Mouse (Mus musculus) cerebellum, adult 8-10 months (tissue): ENCODE results near the gene Lbh.

Source experiments
- DNase-seq: peaks from one replicate; pipeline ENCODE4 v3.0.0; 2022

Gene Lbh

DNA sequence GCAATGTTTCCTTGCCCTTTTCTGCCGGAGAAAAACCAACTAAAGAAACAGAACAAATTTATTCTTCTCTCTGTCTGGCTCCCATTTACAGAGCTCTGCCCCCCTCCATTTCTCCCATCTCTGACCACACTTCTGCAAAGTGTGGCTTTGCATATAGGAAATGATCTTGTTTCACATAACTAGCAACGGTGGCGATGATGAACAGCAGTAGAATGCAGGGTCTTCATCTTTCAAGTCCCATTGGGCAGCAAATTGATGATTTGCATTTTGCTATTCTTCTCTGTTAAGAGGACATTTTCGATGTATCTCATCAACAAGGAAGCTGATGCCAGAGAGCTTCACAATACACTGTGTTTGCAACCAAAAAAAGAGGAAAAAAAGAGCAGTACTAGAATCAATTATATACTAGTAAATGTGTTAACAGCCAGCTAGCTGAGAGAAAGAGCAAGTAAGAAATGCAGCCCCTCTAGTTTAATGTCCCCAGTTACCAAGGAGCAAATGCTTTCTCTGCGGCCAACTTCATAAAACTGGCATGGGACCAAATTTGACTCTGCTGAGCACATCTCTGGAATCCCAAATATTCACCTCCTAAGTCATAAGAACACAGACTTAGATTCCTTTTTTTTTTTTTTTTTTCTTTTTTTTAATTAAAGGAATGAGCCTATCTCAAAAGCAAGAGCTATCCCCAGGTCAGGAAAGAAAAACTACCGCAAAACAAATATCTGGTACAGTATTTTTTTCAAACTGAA is 29.2 kb downstream of the Lbh start:
- no peak for DNase-seq

DNA sequence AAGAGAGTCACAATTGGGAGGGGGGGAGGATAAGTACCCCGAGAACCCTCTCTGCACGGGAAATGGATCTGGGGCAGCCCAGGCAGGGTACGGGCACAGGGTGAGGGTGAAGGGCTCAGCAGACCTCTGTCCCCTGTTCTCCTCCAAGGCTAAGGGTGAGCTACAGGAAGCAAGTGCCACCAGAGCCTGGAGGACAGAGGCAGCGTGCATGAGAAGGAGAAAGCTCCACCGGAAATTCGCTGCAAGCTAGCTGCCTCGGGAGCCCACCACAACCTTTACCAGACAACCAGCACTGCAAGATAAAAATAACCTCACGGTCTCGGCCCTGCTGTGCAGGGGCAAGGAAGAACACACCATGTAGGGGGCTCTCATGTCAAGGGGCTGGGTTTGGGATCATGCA is 30.0 kb downstream of the Lbh start:
- no peak for DNase-seq

DNA sequence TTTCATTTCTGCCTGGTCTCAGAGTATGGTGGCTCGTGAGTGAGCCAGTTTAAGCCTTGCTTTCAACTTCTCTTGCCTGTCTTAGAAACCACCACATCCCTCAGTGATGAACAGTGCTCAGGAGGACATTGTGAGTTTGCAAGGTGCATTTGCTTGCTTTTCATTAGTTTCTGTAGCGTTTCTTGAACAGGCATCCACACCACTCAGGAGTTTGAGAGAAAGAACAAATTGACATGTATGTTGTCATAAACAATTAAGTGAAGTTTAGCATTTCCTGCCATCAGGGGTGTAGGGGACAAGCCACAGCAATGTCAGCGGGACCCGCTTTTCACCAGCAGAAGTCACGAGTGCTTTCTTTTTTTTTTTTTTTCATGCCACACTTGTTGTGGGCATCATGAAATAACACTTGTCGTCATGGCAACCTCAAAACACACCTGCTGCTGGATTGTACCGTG is 31.2 kb downstream of the Lbh start:
- no peak for DNase-seq

DNA sequence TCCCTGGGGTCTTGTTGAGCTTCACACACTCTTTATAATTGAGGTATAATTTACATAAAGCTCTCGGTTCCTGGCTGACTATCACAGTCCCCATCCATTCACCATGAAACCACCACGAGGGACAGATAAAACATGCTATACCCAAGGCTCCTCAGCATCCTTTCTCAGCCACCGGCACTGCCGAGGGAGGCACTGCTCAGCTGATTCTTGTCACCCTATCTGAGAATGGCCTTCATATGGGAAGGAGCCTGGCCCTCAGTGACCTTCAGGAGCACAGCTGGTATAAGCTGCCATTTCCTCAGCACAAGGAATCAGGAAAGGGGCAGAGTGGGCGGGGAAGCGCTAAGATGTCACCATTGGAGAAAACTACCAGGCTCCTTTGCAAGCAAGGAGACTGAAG is 33.2 kb downstream of the Lbh start:
- DNase-seq: no peak

DNA sequence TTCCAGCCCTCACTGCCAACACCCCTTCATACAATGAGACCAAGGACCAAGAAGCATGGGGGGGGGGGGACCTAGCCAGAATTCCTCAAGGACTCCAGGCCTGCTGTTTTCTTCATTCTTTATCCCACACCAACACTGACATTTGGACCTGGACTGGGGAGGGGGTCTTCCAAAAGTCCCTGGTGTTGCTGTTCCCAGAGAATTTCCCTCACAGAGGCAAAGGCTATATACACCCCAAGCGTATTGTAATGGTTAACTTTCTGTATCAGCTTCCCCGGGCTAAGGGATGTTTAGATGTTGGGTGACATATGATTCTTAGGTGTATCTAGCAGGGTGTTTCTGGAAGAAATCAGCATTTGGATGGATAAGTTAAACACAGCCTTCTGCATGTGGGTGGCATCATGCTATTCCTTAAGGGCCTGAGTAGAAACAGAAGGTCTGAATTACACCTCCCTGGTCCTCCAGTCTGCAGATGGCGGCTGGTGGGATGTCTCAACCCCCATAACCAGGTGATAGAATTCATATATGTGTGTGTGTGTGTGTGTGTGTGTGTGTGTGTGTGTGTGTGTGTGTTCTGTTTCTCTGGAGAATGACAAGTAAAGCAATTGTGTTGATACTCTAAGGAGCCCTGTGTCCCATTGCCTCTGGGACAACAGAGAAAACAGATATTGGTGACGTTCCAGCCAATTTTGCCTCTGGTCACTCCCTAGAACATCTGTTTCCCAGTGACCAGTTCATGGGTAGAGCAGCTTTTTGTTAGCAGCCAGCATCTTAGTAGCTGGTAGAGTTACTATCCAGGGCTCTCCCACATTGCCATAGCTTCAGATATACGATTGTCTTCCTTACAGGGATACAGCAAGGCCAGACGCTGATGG is 35.9 kb downstream of the Lbh start:
- no peak for DNase-seq

DNA sequence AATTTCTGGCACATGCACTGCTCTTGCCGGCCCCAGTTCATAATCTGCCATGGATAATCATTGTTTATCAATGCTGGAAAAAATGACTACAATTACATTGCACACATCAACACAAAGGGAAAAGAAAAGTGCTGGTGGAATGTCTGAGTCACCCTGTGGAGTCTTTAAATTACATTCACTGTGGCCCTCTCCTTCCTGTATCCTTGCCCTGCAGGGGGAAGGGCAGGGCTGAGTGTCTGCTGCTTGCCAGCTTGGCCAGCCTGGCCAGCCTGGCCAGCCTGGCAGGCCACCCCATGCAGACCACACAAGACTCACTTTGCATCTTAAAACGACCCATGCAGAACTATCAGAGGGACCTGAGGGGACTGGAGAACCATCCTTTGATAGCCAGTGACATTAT is 37.4 kb downstream of the Lbh start:
- no peak for DNase-seq

DNA sequence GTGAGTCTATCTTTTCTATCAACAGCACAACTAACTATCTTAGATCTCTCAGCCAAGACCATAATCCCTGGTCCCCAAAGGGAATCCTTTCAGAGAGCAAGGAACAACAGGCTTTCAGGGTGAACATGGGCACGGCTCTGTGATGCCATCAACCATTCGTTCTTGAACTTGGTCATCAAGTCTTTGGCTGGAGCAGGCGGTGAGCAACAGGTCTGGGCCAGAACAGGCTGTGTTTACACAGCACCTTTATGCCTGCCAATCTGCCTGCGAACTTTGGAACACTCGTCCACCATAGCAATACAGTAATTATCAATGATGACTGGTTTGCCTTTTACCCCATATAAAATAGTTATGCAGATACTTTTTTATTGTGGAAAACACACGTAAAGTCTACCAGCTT is 38.9 kb downstream of the Lbh start:
- DNase-seq: no peak

DNA sequence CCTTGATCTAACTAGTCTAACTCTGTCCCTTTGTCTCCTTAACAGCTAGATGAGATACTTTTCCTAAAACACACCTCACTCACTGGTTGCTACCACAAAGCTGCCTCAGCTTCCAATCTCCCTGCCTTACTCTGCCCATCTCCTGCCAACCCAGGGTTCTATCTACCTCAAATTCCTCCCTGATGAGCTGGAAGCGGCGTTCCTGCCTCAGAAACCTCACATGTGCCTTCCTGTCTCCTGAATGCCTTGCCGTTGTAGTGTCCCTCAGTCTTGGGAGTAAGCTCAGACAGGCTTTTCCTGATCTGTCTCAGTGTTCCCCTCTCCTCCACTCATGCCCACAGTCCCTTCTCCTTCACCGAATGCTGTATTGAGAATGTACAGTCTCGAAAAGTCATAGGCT is 40.8 kb downstream of the Lbh start:
- no peak for DNase-seq

DNA sequence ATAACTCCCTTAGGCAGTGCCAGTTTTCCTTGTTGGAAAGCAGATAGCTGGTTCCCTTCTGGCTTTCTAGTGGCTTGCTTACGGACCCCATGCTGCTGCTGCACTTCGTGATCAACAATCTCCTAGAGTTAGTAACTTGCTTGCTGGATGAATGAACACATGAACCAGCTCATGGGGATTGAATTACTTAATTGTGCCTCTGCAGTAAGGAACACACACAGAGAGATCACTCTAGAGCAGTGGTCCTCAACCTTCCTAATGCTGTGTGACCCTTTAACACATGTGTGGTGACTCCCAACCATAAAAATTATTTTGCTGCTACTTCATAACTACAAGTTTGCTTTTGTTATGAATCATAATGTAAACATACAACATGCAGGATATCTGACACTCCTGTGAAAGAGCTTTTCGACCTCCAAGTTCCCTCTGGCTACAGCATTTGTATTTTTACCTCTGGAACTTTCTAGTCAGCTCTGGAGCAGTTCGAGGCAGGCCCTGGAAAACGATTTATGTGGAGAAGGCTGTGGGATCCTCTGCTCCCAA is 41.5 kb downstream of the Lbh start:
- DNase-seq: no peak

DNA sequence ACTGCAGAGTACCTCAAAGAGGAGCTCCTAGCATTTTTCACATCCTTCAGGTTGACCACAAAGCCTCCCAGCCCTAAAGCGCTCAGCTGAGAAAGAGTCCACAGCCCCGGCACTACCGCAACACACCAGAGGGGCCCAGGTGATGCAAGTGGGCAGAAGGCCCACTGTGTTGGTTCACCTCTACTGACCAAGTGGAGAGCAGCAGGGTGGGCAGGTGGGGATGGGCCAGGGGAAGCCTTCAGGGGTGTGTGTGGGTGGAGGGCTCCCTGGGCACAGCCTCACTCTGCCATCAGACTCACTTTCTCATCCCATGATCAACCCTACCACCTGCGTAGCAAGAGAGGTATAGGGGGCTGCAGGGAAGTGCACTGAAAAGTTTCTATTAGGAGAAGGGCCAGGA is 42.1 kb downstream of the Lbh start:
- DNase-seq: no peak

DNA sequence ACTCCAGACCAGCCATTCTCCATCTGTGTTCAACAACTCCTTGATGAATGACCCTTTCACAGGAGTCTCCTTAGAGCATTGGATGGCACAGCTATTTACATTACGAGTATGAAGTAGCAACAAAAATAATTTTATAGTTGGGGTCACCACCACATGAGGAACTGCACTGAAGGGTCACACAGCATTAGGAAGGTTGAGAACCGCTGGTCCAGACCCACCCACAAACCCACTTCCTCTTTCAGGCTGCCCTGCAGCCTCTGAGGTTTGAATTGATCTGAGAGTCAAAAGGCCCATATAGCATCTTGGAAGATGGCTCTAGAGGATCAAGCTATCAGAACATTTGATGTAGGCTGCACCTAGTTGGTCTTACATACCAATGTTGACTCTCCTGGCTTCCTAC is 42.8 kb downstream of the Lbh start:
- DNase-seq: no peak

DNA sequence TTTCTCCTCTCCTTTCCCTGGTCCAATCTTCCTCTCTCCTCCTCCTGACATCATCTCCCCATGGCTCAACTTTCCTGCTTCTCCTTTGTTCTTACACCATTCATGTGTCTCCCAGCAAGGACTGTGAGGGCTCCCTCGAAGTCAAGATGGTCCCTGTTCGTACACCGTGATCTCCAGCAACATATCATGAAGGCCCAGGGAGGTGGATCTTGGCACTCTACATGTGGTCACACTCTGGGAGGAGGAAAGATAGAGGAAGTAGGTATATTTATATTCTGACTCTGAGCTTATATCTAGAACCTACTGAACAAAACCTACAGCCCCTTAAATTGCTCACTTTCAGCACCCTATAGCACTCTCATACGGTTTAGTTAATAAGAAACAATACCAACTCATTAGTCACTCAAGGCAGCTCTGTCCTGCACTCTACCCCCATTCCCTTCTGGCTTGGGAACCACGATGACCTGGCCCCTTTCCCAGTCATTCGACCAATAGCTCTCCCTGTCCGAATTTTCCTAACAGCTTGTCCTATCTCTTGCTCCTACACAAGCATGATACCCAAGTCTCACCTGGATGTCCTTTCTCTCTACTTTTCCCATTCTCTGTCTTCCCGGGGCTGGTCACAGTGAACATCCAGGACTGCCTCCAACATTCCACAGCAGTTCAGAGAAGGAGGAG is 44.0 kb downstream of the Lbh start:
- no peak for DNase-seq

DNA sequence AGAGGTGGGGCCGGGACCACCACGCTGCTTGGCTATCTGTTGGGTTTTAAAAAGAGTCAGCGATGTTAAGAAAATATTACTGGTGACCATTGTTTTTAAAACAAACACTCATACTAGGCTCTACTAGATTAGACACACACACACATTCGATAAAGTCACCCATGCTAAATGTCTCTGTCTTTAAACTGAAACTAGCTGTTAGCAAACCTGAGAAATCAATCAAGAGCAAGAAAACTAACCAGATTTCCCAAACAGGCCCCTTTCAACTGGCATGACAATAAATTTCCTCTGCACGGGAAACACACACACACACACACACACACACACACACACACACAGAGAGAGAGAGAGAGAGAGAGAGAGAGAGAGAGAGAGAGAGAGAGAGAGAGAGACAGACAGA is 47.6 kb downstream of the Lbh start:
- no peak for DNase-seq

DNA sequence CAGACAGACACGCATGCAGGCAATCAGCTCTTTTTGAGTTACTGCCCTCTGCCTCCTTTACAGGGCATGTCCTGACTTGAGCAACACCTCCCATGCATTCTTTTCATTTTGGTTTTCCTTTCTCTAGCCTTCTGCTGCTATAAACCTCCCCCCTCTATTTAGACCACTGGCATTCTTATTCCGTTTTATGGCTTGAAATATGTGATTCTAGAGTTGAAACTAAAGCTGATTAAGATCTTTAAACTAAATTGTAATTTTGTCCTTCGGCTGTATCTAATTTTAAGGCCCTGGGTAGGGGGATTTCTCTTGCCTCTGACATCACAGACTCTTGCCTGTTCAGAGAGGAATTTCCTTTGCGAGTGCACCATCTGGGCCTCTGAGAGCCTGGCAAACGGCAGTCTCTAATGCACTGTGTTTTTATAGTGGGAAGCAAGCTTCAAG is 48.0 kb downstream of the Lbh start:
- DNase-seq: no peak

DNA sequence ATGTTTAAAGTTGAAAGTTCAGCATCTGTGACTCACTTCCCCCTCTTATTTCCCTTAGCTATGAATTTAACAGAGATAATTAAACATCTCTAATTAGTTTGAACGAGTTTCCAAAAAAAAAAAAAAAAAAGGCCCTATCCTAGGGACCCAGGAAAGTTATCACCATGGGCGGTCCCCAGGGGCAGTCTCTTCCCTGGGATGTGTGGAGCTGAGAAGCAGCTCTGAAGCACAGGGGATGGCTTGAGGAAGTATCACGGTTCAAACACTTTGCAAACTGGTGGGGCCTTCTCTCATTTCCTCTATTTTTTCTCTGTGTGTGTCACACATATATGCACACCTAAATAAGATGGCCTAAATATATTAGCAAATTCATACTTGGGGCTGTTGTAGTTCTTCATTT is 48.8 kb downstream of the Lbh start:
- DNase-seq: no peak

DNA sequence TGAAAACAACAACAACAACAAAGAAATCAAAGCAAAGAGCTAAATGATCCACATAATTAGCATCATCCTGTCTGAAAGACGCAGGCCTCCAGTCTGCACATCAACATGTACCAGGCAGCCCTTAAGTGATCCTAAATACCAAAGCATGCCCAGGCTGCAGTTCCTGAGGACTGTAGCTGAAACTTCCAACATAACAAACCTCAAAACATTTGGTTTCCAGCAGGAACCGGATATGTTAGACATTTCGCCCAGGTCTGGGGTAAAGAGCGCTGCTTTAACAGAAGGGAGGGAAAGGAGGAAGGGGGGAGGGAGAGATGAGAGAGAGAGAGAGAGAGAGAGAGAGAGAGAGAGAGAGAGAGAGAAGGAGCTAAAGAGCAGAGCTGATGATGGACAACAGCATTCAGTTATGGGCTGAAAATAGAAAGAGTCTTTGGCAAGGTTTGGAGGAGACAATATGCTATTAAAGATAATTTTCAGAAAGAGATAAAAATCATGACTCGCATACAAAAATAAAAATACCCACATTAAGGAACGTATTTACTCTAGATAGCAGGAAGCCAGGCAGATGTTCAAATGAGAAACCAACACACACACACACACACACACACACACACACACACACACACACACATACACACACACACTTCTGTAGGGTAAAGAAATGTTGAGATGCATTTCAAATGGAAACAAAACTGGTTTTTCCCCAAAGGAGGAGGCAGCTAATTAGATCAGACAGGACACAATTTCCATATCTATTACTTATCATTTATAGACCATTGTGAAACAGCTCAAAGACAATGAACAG is 49.5 kb downstream of the Lbh start:
- no peak for DNase-seq

DNA sequence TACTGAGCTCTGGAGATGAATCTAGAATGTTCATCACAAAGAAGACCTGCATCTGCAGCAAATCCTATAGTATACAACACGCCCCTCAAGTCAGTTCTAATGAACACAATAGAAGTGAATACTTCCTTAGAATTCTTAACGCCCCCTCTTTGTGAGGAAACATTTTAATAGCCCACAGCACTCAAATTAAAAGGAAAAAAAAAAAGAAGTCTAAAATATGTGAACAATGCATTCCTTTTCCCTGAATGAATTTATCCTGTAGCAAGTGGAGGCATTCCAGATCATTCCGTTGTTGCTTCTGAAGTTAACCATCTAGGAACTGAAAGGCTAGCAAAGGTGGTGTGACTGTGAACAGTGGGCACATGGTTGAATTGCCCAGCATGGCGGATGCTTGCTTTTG is 50.6 kb downstream of the Lbh start:
- no peak for DNase-seq

DNA sequence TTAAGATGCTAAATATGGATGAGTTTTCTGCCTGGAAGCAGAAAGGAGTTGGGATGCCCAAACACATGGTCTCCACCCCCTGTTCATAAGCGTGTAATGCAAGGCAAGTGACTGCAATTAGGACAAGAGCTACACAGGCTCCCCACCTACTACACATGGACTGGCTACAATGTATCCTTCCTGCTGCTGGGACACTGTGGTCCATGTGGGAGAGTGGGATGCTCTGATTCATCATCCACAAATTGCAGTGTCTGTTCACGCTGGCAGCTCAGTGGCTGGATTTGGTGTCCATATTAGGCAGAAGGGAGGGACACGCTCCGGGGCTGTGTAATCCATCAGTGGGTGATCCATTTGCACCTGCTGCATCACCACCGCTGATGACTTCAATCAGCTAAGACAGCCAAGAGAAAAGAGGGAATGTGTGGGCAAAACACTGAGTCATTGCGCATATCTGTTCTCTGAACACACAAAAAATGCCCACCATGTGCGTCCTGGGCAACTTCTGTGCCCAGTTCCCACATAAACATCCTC is 52.6 kb downstream of the Lbh start:
- no peak for DNase-seq

DNA sequence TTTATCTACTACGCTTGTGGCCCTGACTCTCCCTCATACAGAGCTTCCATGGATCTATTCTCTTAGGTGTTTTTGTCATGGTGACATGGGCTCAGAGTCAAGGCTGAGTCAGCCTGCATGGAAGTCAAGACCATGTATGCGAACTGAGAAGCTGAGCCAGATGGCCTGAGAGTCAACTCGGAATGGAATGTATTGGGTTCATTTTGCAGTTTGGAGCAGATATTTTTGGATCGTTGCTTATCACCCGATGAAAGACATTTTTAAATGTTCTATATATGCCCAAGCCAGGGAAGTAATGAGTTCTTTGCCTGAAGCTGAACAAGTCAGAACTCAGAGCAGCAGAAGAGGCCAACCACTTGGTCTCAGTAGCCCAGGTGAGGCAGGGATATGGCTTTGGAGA is 54.9 kb downstream of the Lbh start:
- DNase-seq: no peak

DNA sequence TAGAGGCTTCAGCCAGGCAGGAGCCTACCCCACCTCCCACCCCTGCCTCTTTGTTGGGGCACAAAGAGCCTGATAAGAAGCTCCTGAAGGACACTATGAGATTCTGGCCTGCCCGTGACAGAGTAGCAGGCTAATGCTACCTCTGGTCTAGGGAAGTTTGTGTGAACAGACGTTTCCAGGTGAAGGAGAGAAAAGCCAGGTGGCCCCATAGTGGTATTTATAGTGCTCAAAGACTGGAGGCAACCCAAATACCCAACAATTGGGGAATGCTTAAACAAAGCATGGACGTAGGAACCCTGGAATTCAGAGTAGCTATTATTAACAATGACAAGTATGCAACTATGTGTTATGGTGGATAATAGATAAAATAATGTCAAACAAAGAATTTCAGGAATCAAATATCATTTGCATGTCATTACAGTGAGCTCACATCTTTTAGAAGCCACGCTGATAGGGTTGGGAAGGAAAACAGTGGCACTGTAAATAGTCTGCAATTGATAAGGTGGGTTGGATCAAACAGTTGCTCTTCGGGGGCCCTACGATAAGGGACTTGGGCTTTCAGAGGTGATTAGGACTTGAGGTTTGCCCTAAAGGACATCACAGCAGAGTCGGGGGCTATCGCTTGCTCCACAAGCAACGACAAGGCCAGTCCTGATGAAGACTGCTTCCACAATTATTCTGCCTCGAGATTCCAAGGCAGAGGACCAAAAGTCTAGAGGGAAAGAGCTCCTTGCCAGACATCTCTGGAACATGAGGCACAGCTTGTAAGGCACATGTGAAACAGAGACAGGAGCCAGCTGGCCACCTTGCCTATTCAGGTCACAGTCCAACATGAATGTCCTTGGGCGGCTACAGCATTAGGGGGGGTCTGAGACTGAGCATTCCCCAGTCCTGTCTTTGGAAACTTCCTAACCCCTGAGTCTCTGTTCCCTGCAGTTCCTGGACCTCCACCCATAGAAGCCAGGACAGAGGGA is 58.4 kb downstream of the Lbh start:
- DNase-seq: no peak

DNA sequence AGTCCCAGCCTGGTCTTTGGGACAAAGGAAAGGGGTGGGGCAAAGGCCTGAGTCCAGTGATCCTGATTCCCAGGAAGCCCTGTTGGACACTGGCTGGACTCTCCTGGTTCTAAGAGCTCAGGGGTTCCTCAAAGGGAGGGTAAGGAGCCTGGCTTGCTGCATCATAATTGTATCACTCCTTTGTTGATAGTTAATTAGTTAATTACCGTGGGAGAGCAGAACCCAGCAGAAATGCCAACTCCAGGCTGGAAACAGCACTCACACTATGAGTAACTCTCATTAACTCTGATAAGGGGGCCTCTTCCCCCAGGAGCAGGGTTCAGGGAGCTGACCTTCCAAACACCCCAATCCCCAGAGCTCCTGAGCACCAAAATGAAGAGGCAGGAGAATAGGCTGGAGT is 59.5 kb downstream of the Lbh start:
- no peak for DNase-seq
